Mouse (Mus musculus) midbrain, embryonic 13.5 days (tissue): ENCODE measurements around the gene Ntng1. TPM values are rescaled to one million over a fixed set of nuclear protein-coding genes. Genes with fewer than 3 reads are reported as not detected.

Experiments used
- ATAC-seq: fragments of 200-750 bp; cut with Nextera tagmentation; 2 replicates; pipeline ENCODE4 v1.8.0; 2017; ENCODE audit warnings: mild to moderate bottlenecking, moderate TSS enrichment, moderate library complexity
- H3K27ac ChIP-seq: fragments of 300-500 bp; sonication (generic); 2 replicates; pipeline ENCODE4 v1.5.1; 2015; ENCODE audit warnings: inconsistent platforms, mild to moderate bottlenecking, moderate library complexity
- H3K27me3 ChIP-seq: fragments of 300-500 bp; sonication (generic); 2 replicates; pipeline ENCODE4 v1.6.1; 2015; ENCODE audit warnings: mild to moderate bottlenecking, inconsistent platforms
- H3K36me3 ChIP-seq: fragments of 300-500 bp; sonication (generic); 2 replicates; pipeline ENCODE4 v1.6.1; 2015; ENCODE audit warnings: mild to moderate bottlenecking, inconsistent platforms
- H3K4me1 ChIP-seq: fragments of 300-500 bp; sonication (generic); replicated peaks from 2 replicates; pipeline ENCODE4 v1.6.1; 2015; ENCODE audit warnings: inconsistent platforms
- H3K4me2 ChIP-seq: fragments of 300-500 bp; sonication (generic); replicated peaks from 2 replicates; pipeline ENCODE4 v1.6.1; 2015; ENCODE audit warnings: moderate library complexity, mild to moderate bottlenecking, inconsistent platforms
- H3K4me3 ChIP-seq: fragments of 300-500 bp; sonication (generic); replicated peaks from 2 replicates; pipeline ENCODE4 v1.5.1; 2015; ENCODE audit warnings: mild to moderate bottlenecking, inconsistent platforms
- H3K9ac ChIP-seq: fragments of 300-500 bp; sonication (generic); replicated peaks from 2 replicates; pipeline ENCODE4 v1.6.1; 2015; ENCODE audit warnings: mild to moderate bottlenecking, inconsistent platforms
- H3K9me3 ChIP-seq: fragments of 300-500 bp; sonication (generic); 2 replicates; pipeline ENCODE4 v1.6.1; 2016; ENCODE audit warnings: mild to moderate bottlenecking, inconsistent platforms
- WGBS: fragments of 180-500 bp; shearing (Covaris S2); methylation state at CpG from one replicate; pipeline ENCODE4 v1.1.7; 2015; 5-methylcytosine and 5-hydroxymethylcytosine counted together
- polyA plus RNA-seq: library from polyadenylated mRNA; unstranded; fragments of >200 nt; fragmentation: Nextera tagmentation; extraction: Ambion mirVana; gene quantifications from 2 replicates; pipeline ENCODE4 v1.2.1, GENCODE M21; 2015

Gene Ntng1
- polyA plus RNA-seq, 1 experiment from 2014 or later: 22.4 TPM

DNA sequence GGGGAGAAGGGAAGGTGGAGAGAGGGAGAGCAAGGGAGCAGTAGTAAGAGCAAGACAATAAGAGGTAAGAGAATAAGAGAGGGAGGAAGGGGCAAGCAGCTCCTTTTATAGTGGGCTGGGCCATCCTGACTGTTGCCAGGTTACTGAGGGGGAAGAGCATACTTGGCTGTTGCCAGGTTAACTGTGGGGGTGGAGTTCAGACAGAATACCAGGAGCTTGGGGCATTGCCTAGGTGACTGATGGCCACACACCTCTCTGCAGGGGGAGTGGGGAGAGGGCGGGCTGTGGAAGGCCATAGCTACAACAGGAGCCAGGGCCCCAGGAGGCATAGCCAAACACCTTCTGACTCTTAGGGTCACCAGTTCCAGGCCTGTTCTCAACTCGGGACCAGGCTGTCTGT, 166.2 kb downstream of the Ntng1 start:
- 0 out of 2 replicates have a peak, but pooled peaks have one; percentile 11 for ATAC-seq
- H3K9me3 ChIP-seq: no peaks in the 10 kb centered on the region
- WGBS: 56% methylated on average over 2 of the region's 2 CpGs
- H3K36me3 ChIP-seq: no peaks in the 10 kb centered on the region
- H3K4me2 ChIP-seq: no peak overlapping the region
- no peak overlapping the region for H3K9ac ChIP-seq
- no peaks in the 10 kb centered on the region for H3K27me3 ChIP-seq
- H3K4me1 ChIP-seq: no peaks in the 10 kb centered on the region
- H3K27ac ChIP-seq: no peak overlapping the region
- H3K4me3 ChIP-seq: no peak overlapping the region

DNA sequence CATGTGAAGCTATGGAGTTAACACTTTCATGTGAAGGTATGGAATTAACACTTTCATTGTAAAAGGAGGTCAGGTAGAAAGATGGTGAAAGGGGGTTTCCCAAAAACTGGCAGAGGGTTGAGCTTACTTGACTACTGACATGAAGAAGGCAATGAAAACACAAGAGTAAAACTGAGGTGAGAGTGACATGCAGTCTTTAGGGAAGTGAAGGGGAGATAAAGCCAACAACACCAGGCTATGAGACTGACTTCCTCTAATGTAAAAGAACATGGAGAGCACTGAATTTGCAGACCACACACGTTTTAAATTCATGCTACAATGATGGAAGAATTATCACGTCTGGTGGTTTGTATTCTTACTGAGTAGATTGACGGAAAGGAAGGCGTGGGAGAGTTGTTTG, 168.7 kb downstream of the Ntng1 start:
- Histone ChIP-seq H3K27me3 (no peaks in the 10 kb centered on the region), H3K9me3 (no peaks in the 10 kb centered on the region), H3K4me2 (no peak overlapping the region), H3K4me1 (no peaks in the 10 kb centered on the region), H3K4me3 (no peak overlapping the region), H3K36me3 (no peaks in the 10 kb centered on the region), H3K27ac (no peak overlapping the region), H3K9ac (no peak overlapping the region)
- no peak for ATAC-seq
- WGBS: 68% methylated on average over 4 of the region's 4 CpGs

DNA sequence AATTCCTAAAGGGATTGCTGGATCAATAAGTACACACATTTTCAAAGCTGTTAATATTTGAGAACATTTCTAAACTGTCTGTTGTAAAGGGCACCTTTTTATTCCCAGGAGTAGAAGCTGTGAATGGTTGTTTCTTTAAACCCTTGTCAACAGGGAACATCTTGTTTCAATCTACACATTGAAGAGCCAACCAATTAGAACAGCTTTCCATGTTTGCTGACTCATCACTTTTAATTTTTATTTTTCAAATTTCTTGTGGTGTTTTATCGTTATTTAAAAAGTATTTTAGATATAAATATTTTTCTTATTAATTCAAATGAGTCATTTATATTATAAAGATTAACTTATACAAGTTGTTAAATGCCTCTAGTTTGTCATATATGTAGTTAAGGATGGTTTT, 172.3 kb downstream of the Ntng1 start:
- Histone ChIP-seq H3K4me3 (no peak overlapping the region), H3K9me3 (no peaks in the 10 kb centered on the region), H3K36me3 (no peaks in the 10 kb centered on the region), H3K27me3 (no peaks in the 10 kb centered on the region), H3K4me2 (no peak overlapping the region), H3K9ac (no peak overlapping the region), H3K27ac (no peak overlapping the region), H3K4me1 (no peaks in the 10 kb centered on the region)
- no peak for ATAC-seq
- 84% methylated on average over 1 of the region's 1 CpGs for WGBS

DNA sequence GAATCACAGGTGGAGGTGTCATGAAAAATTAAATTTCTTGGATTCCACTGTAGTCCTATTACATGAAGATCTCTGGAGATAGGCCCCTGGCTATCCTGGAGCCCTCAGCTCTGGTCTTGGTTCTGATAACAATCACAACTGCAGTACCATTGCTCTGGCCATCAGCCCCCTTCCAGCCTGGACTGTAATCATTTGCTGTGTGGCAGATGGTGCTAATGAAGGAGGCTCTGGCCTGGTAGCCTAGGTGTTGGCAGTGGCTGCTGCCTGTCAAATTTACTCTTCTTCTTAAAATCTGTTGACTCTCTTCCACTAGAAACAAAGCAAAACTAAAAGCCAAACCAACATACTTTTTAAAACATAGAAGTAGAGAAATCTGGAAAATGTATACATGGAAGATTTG, 173.6 kb downstream of the Ntng1 start:
- no peak overlapping the region for H3K27ac ChIP-seq
- H3K36me3 ChIP-seq: no peaks in the 10 kb centered on the region
- no peaks in the 10 kb centered on the region for H3K9me3 ChIP-seq
- no peak overlapping the region for H3K4me2 ChIP-seq
- H3K9ac ChIP-seq: no peak overlapping the region
- H3K4me1 ChIP-seq: no peaks in the 10 kb centered on the region
- H3K27me3 ChIP-seq: no peaks in the 10 kb centered on the region
- no peak overlapping the region for H3K4me3 ChIP-seq
- no peak for ATAC-seq

DNA sequence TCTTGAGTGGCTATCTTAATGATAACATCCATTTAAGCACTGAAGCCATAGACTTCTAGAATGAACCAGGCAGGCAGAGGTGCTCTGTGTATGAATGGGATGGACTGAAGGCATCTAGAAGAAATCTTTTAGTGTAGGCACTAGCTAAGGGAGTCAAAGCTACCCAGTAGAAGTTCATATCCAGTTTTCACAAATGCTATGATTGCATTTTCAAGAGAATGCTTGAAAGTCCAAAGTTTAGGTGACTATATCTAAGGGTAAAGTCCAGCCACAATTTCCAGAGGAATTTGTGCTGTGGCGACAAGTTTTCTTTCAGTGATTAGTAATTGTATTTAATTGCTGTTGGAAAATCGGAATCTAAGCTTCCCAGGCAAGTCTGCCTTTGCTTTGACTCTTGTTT, 181.2 kb downstream of the Ntng1 start:
- Histone ChIP-seq H3K27me3 (no peaks in the 10 kb centered on the region), H3K27ac (no peak overlapping the region), H3K4me1 (no peaks in the 10 kb centered on the region), H3K4me2 (no peak overlapping the region), H3K36me3 (no peaks in the 10 kb centered on the region), H3K4me3 (no peak overlapping the region), H3K9ac (no peak overlapping the region), H3K9me3 (no peaks in the 10 kb centered on the region)
- WGBS: 56% methylated on average over 2 of the region's 2 CpGs
- no peak for ATAC-seq

DNA sequence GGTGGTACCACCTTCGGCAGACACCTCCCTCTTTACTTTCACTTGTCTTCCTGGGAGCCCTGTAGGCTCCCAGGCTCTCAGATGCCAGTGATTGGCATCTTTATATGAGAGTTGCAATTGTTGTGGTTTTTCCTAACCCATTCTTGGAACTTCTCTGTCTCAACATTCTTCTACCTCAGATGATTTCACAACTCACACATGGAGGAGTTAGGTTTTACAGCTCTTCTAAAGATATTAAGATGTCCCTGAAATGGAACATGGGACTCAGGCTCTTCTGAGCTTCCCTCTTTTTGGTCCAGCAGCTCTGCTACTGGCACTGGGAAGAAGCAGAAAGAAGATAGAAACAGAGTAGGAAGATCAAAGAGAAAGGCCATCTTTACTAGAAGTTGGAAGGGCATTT, 200.9 kb downstream of the Ntng1 start:
- Histone ChIP-seq H3K4me3 (no peak overlapping the region), H3K4me1 (no peaks in the 10 kb centered on the region), H3K27ac (no peak overlapping the region), H3K36me3 (no peaks in the 10 kb centered on the region), H3K27me3 (no peaks in the 10 kb centered on the region), H3K9me3 (no peaks in the 10 kb centered on the region), H3K9ac (no peak overlapping the region), H3K4me2 (no peak overlapping the region)
- 89% methylated on average over 1 of the region's 1 CpGs for WGBS
- ATAC-seq: no peak

DNA sequence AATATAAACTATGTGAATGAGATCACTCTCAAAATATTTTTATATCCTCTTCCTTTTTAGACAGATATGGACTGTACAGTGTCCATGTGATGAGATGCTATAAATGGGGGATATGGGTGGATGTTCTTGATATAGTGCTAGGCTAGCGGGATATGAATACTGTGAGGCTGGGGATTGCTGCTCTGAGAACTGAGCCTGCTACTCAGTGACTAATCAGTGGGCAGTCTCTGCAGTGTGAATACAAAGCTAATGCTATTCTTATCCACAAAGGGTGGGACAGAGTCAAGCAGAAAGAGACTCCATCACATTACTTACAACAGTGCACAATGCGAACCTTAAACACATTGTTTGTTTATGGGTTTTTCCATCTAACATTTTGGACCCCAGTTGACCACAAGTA, 206.2 kb downstream of the Ntng1 start:
- no peaks in the 10 kb centered on the region for H3K36me3 ChIP-seq
- no peak overlapping the region for H3K4me2 ChIP-seq
- no peak overlapping the region for H3K4me3 ChIP-seq
- 89% methylated on average over 2 of the region's 2 CpGs for WGBS
- H3K27me3 ChIP-seq: no peaks in the 10 kb centered on the region
- no peaks in the 10 kb centered on the region for H3K9me3 ChIP-seq
- no peak for ATAC-seq
- no peak overlapping the region for H3K9ac ChIP-seq
- H3K4me1 ChIP-seq: 0 out of 2 replicates have a peak, but pooled peaks cover 5% of the 10 kb centered on the region
- H3K27ac ChIP-seq: no peak overlapping the region

DNA sequence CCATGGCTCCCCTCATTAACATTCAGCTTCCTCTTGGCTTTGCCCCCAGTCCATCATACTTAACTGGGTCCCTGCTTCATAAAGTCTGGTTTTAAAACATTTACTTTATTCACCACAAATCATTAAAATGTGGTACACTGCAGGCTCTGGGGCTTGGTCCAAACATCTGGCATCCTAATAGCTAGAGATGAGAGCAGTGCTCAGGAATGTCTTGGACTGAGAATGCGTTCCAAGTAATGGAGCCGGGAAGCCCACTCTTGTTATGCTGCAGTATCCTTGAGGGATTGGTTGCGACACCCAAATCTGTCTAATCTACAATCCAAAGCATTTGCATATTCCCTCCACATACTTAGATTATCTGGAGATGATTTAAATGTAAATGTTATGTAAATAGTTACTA, 207.5 kb downstream of the Ntng1 start:
- Histone ChIP-seq H3K4me2 (no peak overlapping the region), H3K4me1 (0 out of 2 replicates have a peak, but pooled peaks cover 5% of the 10 kb centered on the region), H3K36me3 (no peaks in the 10 kb centered on the region), H3K27ac (no peak overlapping the region), H3K9me3 (no peaks in the 10 kb centered on the region), H3K27me3 (no peaks in the 10 kb centered on the region), H3K4me3 (no peak overlapping the region), H3K9ac (no peak overlapping the region)
- WGBS: 82% methylated on average over 3 of the region's 3 CpGs
- no peak for ATAC-seq

DNA sequence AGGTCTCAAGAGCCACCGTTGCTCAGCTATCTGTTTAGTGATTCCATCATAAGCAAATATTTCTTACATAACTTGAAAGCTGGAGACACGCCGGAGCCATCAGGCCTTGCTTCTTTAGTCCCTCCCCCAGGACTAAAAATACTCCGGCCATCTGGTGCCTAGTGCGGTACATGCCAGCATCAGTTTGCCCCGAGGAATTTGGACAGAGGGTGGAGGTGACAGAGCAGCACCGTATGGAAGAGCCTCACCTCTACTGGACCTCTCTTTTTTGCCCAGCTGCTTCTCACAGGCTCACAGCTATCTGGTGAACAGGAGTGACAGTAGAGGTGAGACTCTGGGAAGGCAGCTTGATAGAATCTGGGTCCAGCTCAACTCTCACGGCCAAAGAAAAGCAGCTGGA, 211.6 kb downstream of the Ntng1 start:
- H3K36me3 ChIP-seq: no peaks in the 10 kb centered on the region
- H3K27me3 ChIP-seq: no peaks in the 10 kb centered on the region
- 0 out of 2 replicates have a peak, but pooled peaks have one; percentile 34 for ATAC-seq
- H3K9ac ChIP-seq: no peak overlapping the region
- 0 out of 2 replicates have a peak, but pooled peaks cover 5% of the 10 kb centered on the region for H3K4me1 ChIP-seq
- H3K9me3 ChIP-seq: no peaks in the 10 kb centered on the region
- no peak overlapping the region for H3K4me2 ChIP-seq
- no peak overlapping the region for H3K4me3 ChIP-seq
- WGBS: 77% methylated on average over 8 of the region's 8 CpGs
- H3K27ac ChIP-seq: no peak overlapping the region

DNA sequence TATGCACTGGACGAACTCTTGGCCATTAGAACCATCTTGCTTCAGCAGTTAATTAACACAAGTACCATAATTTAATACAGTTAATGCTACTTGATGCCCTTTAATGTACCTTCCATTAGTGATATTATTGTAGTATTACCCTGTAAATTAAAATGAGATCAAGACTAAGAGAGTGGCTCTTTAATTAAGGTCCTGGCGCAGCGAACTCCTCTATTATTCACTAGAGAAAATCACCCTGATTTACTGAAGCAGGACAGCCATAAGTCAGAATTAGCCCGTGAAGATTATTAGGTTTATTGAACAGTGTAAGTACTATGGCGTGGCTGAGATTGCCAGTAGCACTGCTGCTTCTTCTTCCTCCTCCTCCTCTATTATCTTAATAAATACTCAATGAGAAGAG, 212.8 kb downstream of the Ntng1 start:
- WGBS: 69% methylated on average over 5 of the region's 5 CpGs
- H3K4me2 ChIP-seq: no peak overlapping the region
- H3K27me3 ChIP-seq: no peaks in the 10 kb centered on the region
- H3K27ac ChIP-seq: no peak overlapping the region
- H3K9me3 ChIP-seq: no peaks in the 10 kb centered on the region
- no peaks in the 10 kb centered on the region for H3K4me1 ChIP-seq
- no peaks in the 10 kb centered on the region for H3K36me3 ChIP-seq
- ATAC-seq: no peak
- no peak overlapping the region for H3K4me3 ChIP-seq
- H3K9ac ChIP-seq: no peak overlapping the region

DNA sequence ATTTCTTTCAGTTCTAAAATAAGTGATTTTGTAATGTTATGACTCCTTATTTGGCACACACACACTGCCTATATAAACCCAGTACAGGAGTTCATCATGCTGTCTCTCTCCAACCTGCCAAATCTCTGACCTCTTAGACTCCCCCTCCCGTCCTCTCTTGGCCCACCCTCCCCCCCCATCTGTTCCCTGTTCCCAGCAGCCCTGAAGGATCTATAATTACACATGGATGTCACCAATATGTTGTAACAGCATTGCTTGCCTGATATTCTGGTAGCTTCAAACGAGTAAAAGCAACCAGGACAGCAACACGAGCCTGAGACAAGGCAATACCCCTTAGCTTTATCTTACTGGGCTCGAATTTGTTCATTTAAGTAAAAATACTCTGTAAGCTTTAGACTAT, 220.0 kb downstream of the Ntng1 start:
- H3K4me1 ChIP-seq: no peaks in the 10 kb centered on the region
- no peaks in the 10 kb centered on the region for H3K36me3 ChIP-seq
- no peak overlapping the region for H3K9ac ChIP-seq
- no peaks in the 10 kb centered on the region for H3K9me3 ChIP-seq
- H3K27ac ChIP-seq: no peak overlapping the region
- H3K4me3 ChIP-seq: no peak overlapping the region
- 72% methylated on average over 4 of the region's 4 CpGs for WGBS
- no peak for ATAC-seq
- no peak overlapping the region for H3K4me2 ChIP-seq
- no peaks in the 10 kb centered on the region for H3K27me3 ChIP-seq

DNA sequence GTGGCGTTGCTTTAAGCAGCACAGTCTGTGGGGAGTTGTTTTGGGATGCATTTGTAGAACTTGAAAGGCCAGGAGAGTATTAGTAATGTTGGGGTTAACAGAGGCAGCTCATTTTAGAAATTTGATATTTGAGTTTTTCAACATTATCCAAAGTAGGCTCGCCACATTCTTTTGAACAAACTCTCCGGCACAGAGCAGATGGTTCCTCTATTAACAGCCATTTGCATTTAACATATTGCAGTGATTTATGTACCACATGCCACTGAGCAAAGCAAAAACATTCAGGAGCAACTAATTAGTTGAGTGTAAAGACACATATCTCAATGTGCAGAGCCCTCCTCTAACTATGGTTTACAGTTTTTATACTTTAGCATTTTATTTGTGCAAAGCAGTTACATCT, 224.8 kb downstream of the Ntng1 start:
- Histone ChIP-seq H3K27ac (peak overlapping the region; percentile 2; the same call in 1 of the 2 replicates), H3K4me2 (no peak overlapping the region), H3K4me3 (no peak overlapping the region), H3K9ac (no peak overlapping the region), H3K4me1 (peaks cover 10% of the 10 kb centered on the region), H3K9me3 (no peaks in the 10 kb centered on the region), H3K36me3 (no peaks in the 10 kb centered on the region), H3K27me3 (no peaks in the 10 kb centered on the region)
- no peak for ATAC-seq
- WGBS: 77% methylated on average over 3 of the region's 3 CpGs

DNA sequence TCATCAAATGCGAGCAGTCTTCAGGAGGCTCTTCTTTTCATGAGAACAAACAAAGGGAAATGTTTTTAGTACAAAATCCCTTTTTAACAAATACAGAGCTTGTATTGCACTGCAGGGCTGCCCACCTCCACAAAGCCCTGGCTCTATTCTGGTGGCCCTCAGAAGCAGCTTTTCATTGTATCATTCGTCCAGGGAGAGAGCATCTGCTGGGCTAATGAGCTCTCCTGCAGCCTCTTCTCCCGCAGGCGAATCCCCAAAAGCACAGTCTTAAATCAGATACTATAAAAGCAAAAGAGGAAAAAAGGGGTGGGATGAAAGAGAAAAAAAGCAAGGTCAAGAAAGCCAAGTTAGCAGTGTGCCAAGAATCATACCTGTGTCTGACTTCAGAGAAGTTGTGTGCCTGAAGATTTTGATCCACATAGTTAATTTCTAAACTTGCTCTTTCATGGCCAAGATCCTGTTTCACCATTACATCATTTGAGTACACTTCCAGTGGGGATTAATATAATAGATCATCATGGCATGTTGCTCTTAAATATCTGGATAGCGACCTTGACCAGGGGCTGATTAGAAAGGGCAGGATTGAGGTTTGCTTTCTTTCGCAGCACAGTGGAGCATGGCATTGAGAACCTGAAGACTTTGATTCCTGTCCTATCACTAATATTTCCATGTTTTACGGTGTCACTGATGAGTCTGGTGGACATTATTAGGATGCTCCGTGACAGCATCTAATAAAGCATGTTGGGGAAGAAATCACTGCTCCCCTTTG, 225.7 kb downstream of the Ntng1 start:
- WGBS: 44% methylated on average over 8 of the region's 8 CpGs
- H3K36me3 ChIP-seq: no peaks in the 10 kb centered on the region
- H3K27me3 ChIP-seq: no peaks in the 10 kb centered on the region
- ATAC-seq: peak; percentile 84
- H3K9me3 ChIP-seq: no peaks in the 10 kb centered on the region
- H3K27ac ChIP-seq: peak overlapping the region; percentile 45; the same call in 1 of the 2 replicates
- H3K4me2 ChIP-seq: no peak overlapping the region
- H3K4me1 ChIP-seq: peaks cover 10% of the 10 kb centered on the region
- H3K9ac ChIP-seq: no peak overlapping the region
- no peak overlapping the region for H3K4me3 ChIP-seq
